ENCODE assay signal across 8 mouse cellular contexts in genomic region chr13:69534654-69535551, GRCm38 (mm10). TPM values are rescaled to one million over a fixed set of nuclear protein-coding genes. Genes with fewer than 3 reads are reported as not detected.
DNase-seq lines count a peak whose midpoint lies in the region; ATAC-seq and TF ChIP-seq lines count a peak whose summit lies in the region.

No protein-coding gene starts in this region.

- peak overlapping the region; percentile 48 for H3K4me2 ChIP-seq in CH12.LX (ENCODE audit: insufficient read depth, low read depth, poor library complexity, severe bottlenecking)
- H3K4me2 ChIP-seq in forebrain, embryonic 11.5 days (ENCODE audit: low read depth, low read length, severe bottlenecking), result peak overlapping the region; percentile 83
- peak overlapping the region; percentile 80 for H3K4me2 ChIP-seq in heart, postnatal 0 days (ENCODE audit: low read depth, low read length)
- H3K4me2 ChIP-seq in liver, embryonic 16.5 days (ENCODE audit: low read depth, low read length), result peak overlapping the region; percentile 96
- peak overlapping the region; percentile 85 for H3K4me2 ChIP-seq in neural tube, embryonic 13.5 days

- TF ChIP-seq EP300 in CH12.LX (IDR thresholded peaks at IDR 0.05; ENCODE audit: low read length), result 0 out of 2 replicates have a peak, but pooled peaks have one; percentile 15
- TF ChIP-seq EP300 in heart, postnatal 0 days (IDR thresholded peaks at IDR 0.05; ENCODE audit: low read depth), result no peak

- peak; percentile 94 for DNase-seq in CH12.LX (ENCODE audit: extremely low read depth)
- peak; percentile 93 for DNase-seq in c-Kit-positive CD71-positive TER-119-negative erythroid progenitor cells, embryonic 14.5 days (ENCODE audit: low read depth)
- DNase-seq in forebrain, embryonic 11.5 days (ENCODE audit: low spot score), result peak; percentile 100
- peak; percentile 95 for DNase-seq in heart, postnatal 0 days (ENCODE audit: low spot score)
- DNase-seq in kidney, postnatal 4 days, result peak; percentile 99 to 100

- no peaks in the 10 kb centered on the region for H3K27me3 ChIP-seq in CH12.LX (replicated peaks)
- no peaks in the 10 kb centered on the region for H3K27me3 ChIP-seq in forebrain, embryonic 11.5 days (ENCODE audit: control insufficient read depth, insufficient read depth, low read length)
- no peaks in the 10 kb centered on the region for H3K27me3 ChIP-seq in heart, postnatal 0 days (ENCODE audit: control insufficient read depth, insufficient read depth, low read length)
- H3K27me3 ChIP-seq in liver, embryonic 16.5 days (ENCODE audit: control insufficient read depth, insufficient read depth, low read depth, low read length), result no peaks in the 10 kb centered on the region
- no peaks in the 10 kb centered on the region for H3K27me3 ChIP-seq in neural tube, embryonic 13.5 days
- H3K27me3 ChIP-seq in testis, adult 2 months (ENCODE audit: control insufficient read depth, insufficient read depth, low read length), result no peaks in the 10 kb centered on the region

- peak; percentile 94 for ATAC-seq in forebrain, embryonic 11.5 days (replicated peaks; ENCODE audit: low FRiP score)
- ATAC-seq in heart, postnatal 0 days (ENCODE audit: insufficient read depth, low read depth), result peak; percentile 93
- ATAC-seq in liver, embryonic 16.5 days (ENCODE audit: low read depth), result peak; percentile 89
- ATAC-seq in neural tube, embryonic 13.5 days (ENCODE audit: low read depth), result peak; percentile 93

- H3K4me1 ChIP-seq in CH12.LX (ENCODE audit: control insufficient read depth in 1 of 2, insufficient read depth in 2 of 2), result peaks cover 12 to 43% of the 10 kb centered on the region in 2 experiments
- H3K4me1 ChIP-seq in forebrain, embryonic 11.5 days (replicated peaks; ENCODE audit: control insufficient read depth, insufficient read depth, low read length), result peaks cover 11% of the 10 kb centered on the region
- peaks cover 37% of the 10 kb centered on the region for H3K4me1 ChIP-seq in heart, postnatal 0 days (ENCODE audit: control insufficient read depth, insufficient read depth)
- H3K4me1 ChIP-seq in liver, embryonic 16.5 days (ENCODE audit: control insufficient read depth, low read depth, low read length), result peaks cover 47% of the 10 kb centered on the region
- peaks cover 66% of the 10 kb centered on the region for H3K4me1 ChIP-seq in neural tube, embryonic 13.5 days (replicated peaks)
- H3K4me1 ChIP-seq in testis, adult 2 months (ENCODE audit: control insufficient read depth, insufficient read depth, low read length), result peaks cover 16% of the 10 kb centered on the region

- peak overlapping the region; percentile 65 for H3K27ac ChIP-seq in CH12.LX (ENCODE audit: insufficient read depth, low read depth)
- H3K27ac ChIP-seq in forebrain, embryonic 11.5 days (ENCODE audit: low read depth, low read length), result peak overlapping the region; percentile 87
- H3K27ac ChIP-seq in heart, postnatal 0 days (ENCODE audit: low read depth), result peak overlapping the region; percentile 97
- H3K27ac ChIP-seq in liver, embryonic 16.5 days (ENCODE audit: low read length), result peak overlapping the region; percentile 95
- H3K27ac ChIP-seq in neural tube, embryonic 13.5 days (replicated peaks), result peak overlapping the region; percentile 96
- H3K27ac ChIP-seq in testis, adult 2 months (ENCODE audit: control insufficient read depth, insufficient read depth, low read depth, low read length), result peak overlapping the region; percentile 65

- dilution Hi-C loops in CH12.LX (cut with MboI; ENCODE audit: extremely low pct_ligation_motif_present, extremely low pct_unique_long_range_greater_than_20kb, low sequenced_read_pairs), result no loop called here

- TF ChIP-seq CTCF in CH12.LX (conservative IDR thresholded peaks at IDR 0.05 in 1 of 2, IDR thresholded peaks at IDR 0.05 in 1 of 2; ENCODE audit: low read depth in 2 of 2, low read length in 2 of 2), result no peak
- TF ChIP-seq CTCF in heart, postnatal 0 days (IDR thresholded peaks at IDR 0.05; ENCODE audit: low read depth), result no peak
- TF ChIP-seq CTCF in testis, adult 2 months (IDR thresholded peaks at IDR 0.05; ENCODE audit: control insufficient read depth, insufficient read depth, insufficient replicate concordance, low read depth, low read length), result no peak

- H3K36me3 ChIP-seq in CH12.LX (replicated peaks in 1 of 2; ENCODE audit: control insufficient read depth in 1 of 2, insufficient read depth in 1 of 2, low read length in 1 of 2), result peaks cover 5 to 23% of the 10 kb centered on the region in 2 experiments
- H3K36me3 ChIP-seq in forebrain, embryonic 11.5 days (ENCODE audit: control insufficient read depth, insufficient read depth, low read length), result no peaks in the 10 kb centered on the region
- no peaks in the 10 kb centered on the region for H3K36me3 ChIP-seq in heart, postnatal 0 days (replicated peaks; ENCODE audit: control insufficient read depth, insufficient read depth, low read length)
- no peaks in the 10 kb centered on the region for H3K36me3 ChIP-seq in liver, embryonic 16.5 days (ENCODE audit: control insufficient read depth, insufficient read depth)
- no peaks in the 10 kb centered on the region for H3K36me3 ChIP-seq in neural tube, embryonic 13.5 days
- no peaks in the 10 kb centered on the region for H3K36me3 ChIP-seq in testis, adult 2 months (ENCODE audit: control insufficient read depth, insufficient read depth, low read length)

- peak overlapping the region; percentile 81 for H3K9ac ChIP-seq in CH12.LX (ENCODE audit: insufficient read depth, low read depth)
- H3K9ac ChIP-seq in forebrain, embryonic 11.5 days (ENCODE audit: low read length), result peak overlapping the region; percentile 89
- H3K9ac ChIP-seq in heart, postnatal 0 days (replicated peaks; ENCODE audit: low read depth, low read length), result peak overlapping the region; percentile 92
- peak overlapping the region; percentile 91 for H3K9ac ChIP-seq in liver, embryonic 16.5 days (ENCODE audit: low read depth, low read length)
- H3K9ac ChIP-seq in neural tube, embryonic 13.5 days, result peak overlapping the region; percentile 94

- TF ChIP-seq RAD21 in CH12.LX (IDR thresholded peaks at IDR 0.05; ENCODE audit: low read depth, low read length), result no peak

- in situ Hi-C loops in CH12.LX (cut with MboI; ENCODE audit: low pct_ligation_motif_present, low pct_unique_long_range_greater_than_20kb, low sequenced_read_pairs), result no loop called here

- under 1% methylated on average over 77 of the region's 86 CpGs for WGBS in forebrain, embryonic 11.5 days
- under 1% methylated on average over 70 of the region's 86 CpGs for WGBS in heart, postnatal 0 days
- WGBS in liver, embryonic 16.5 days (ENCODE audit: insufficient replicate concordance), result 0% methylated on average over 70 of the region's 86 CpGs
- 1% methylated on average over 86 of the region's 86 CpGs for WGBS in neural tube, embryonic 13.5 days

- peaks cover 21% of the 10 kb centered on the region for H3K79me2 ChIP-seq in CH12.LX (replicated peaks; ENCODE audit: control insufficient read depth, extremely low read depth, insufficient read depth, poor library complexity, severe bottlenecking)

- H3K9me3 ChIP-seq in CH12.LX (replicated peaks; ENCODE audit: low read length), result no peaks in the 10 kb centered on the region
- no peaks in the 10 kb centered on the region for H3K9me3 ChIP-seq in forebrain, embryonic 11.5 days (ENCODE audit: control insufficient read depth, low read length)
- no peaks in the 10 kb centered on the region for H3K9me3 ChIP-seq in heart, postnatal 0 days (replicated peaks; ENCODE audit: control insufficient read depth, low read length)
- no peaks in the 10 kb centered on the region for H3K9me3 ChIP-seq in liver, embryonic 16.5 days (replicated peaks; ENCODE audit: control insufficient read depth, low read length)
- H3K9me3 ChIP-seq in neural tube, embryonic 13.5 days, result no peaks in the 10 kb centered on the region

- peak overlapping the region; percentile 72 to 96 (median 91) for H3K4me3 ChIP-seq in CH12.LX (replicated peaks in 1 of 3; ENCODE audit: low read depth in 2 of 3, low read length in 2 of 3, poor library complexity in 1 of 3)
- peak overlapping the region; percentile 97 for H3K4me3 ChIP-seq in forebrain, embryonic 11.5 days (ENCODE audit: low read depth, low read length)
- peak overlapping the region; percentile 93 for H3K4me3 ChIP-seq in heart, postnatal 0 days (ENCODE audit: low read depth, low read length)
- peak overlapping the region; percentile 79 for H3K4me3 ChIP-seq in liver, embryonic 16.5 days (ENCODE audit: low read depth, low read length)
- H3K4me3 ChIP-seq in neural tube, embryonic 13.5 days, result peak overlapping the region; percentile 94
- H3K4me3 ChIP-seq in testis, adult 2 months (ENCODE audit: control insufficient read depth, low read depth, low read length), result peak overlapping the region; percentile 91

- peak; percentile 80 for TF ChIP-seq POLR2A in CH12.LX (IDR thresholded peaks at IDR 0.05; ENCODE audit: low read depth, low read length)
- TF ChIP-seq POLR2A in testis, adult 2 months (IDR thresholded peaks at IDR 0.05; ENCODE audit: control insufficient read depth, low read depth, low read length), result peak; percentile 59

TF ChIP-seq in CH12.LX, 34 proteins besides CTCF, POLR2A, EP300 and RAD21 (continues in another document):
- TF ChIP-seq USF2 (conservative IDR thresholded peaks at IDR 0.05; ENCODE audit: low read depth, low read length) (no peak), IRF4 (IDR thresholded peaks at IDR 0.05; ENCODE audit: low read depth, low read length) (peak; percentile 61), SIN3A (IDR thresholded peaks at IDR 0.05; ENCODE audit: low read length) (no peak)

RNA-seq across cellular contexts. Expression of gene Tent4a, which starts 0.5 kb away (rescaled TPM):
- total RNA-seq in CH12.LX (2012; rRNA removed) (5.7 and 6.2 TPM in 2 replicates), CH12.LX (2014; rRNA removed) (2.9 and 3.6 TPM in 2 replicates)
- polyA plus RNA-seq in CH12.LX (2012; ENCODE audit: insufficient read length, low read depth), result 7.3 and 8.8 TPM in 2 replicates
- 8.7 and 9.6 TPM in 2 replicates for polyA plus RNA-seq in forebrain, embryonic 11.5 days (2014; fragmentation: Nextera tagmentation; extraction: Ambion mirVana)
- 6.5 and 10.6 TPM in 2 replicates for total RNA-seq in heart, postnatal 0 days (2014; rRNA removed; ENCODE audit: low replicate concordance)
- 1.6 and 1.9 TPM in 2 replicates for polyA plus RNA-seq in heart, postnatal 0 days (2015; fragmentation: Nextera tagmentation; extraction: Ambion mirVana)
- 1.5 and 2.0 TPM in 2 replicates for polyA plus RNA-seq in liver, embryonic 16.5 days (2015; fragmentation: Nextera tagmentation; extraction: Ambion mirVana)
- polyA plus RNA-seq in neural tube, embryonic 13.5 days (2015; fragmentation: Nextera tagmentation; extraction: Ambion mirVana), result 6.1 and 6.3 TPM in 2 replicates
- 6.2 and 6.4 TPM in 2 replicates for polyA plus RNA-seq in testis, adult 2 months (2012; rRNA removed)

RNA-seq across cellular contexts. Expression of gene Nsun2, which starts 1.4 kb away (rescaled TPM):
- total RNA-seq in CH12.LX (2012; rRNA removed), result 178 and 236 TPM in 2 replicates
- total RNA-seq in CH12.LX (2014; rRNA removed), result 273 and 279 TPM in 2 replicates
- 292 and 310 TPM in 2 replicates for polyA plus RNA-seq in CH12.LX (2012; ENCODE audit: insufficient read length, low read depth)
- polyA plus RNA-seq in forebrain, embryonic 11.5 days (2014; fragmentation: Nextera tagmentation; extraction: Ambion mirVana), result 133 and 135 TPM in 2 replicates
- total RNA-seq in heart, postnatal 0 days (2014; rRNA removed; ENCODE audit: low replicate concordance), result 21.7 and 21.8 TPM in 2 replicates
- polyA plus RNA-seq in heart, postnatal 0 days (2015; fragmentation: Nextera tagmentation; extraction: Ambion mirVana), result 34.2 and 34.3 TPM in 2 replicates
- polyA plus RNA-seq in liver, embryonic 16.5 days (2015; fragmentation: Nextera tagmentation; extraction: Ambion mirVana), result 71.2 and 77.1 TPM in 2 replicates
- 78.5 and 87.1 TPM in 2 replicates for polyA plus RNA-seq in neural tube, embryonic 13.5 days (2015; fragmentation: Nextera tagmentation; extraction: Ambion mirVana)
- 181 and 182 TPM in 2 replicates for polyA plus RNA-seq in testis, adult 2 months (2012; rRNA removed)

Comparison
In these comparisons a context has a peak if more than half of its experiments do, and no peak if none do; other contexts are left out.
1. Peak in every context shown above with its lines: DNase-seq, ATAC-seq, H3K4me3 ChIP-seq and H3K27ac ChIP-seq.